Mouse (Mus musculus) ES-E14 (cell line): ENCODE data around the gene Fbxl17.

Experiments
- CHD2 ChIP-seq: IDR thresholded peaks from 2 replicates; pipeline ENCODE4 v1.6.1; 2014; ENCODE audit warnings: mild to moderate bottlenecking, low read depth, low read length, inconsistent platforms
- HCFC1 ChIP-seq: IDR thresholded peaks from 2 replicates; pipeline ENCODE4 v1.6.1; 2012; ENCODE audit warnings: low read length, inconsistent platforms, borderline replicate concordance; ENCODE audit not compliant: insufficient read depth
- MAFK ChIP-seq: IDR thresholded peaks from 2 replicates; pipeline ENCODE4 v1.6.1; 2014; ENCODE audit warnings: mild to moderate bottlenecking, low read depth, low read length, inconsistent platforms; ENCODE audit not compliant: insufficient read depth
- ZC3H11A ChIP-seq: IDR thresholded peaks from 2 replicates; pipeline ENCODE4 v1.6.1; 2012; ENCODE audit warnings: low read depth, mild to moderate bottlenecking, inconsistent platforms, low read length, borderline replicate concordance

DNA sequence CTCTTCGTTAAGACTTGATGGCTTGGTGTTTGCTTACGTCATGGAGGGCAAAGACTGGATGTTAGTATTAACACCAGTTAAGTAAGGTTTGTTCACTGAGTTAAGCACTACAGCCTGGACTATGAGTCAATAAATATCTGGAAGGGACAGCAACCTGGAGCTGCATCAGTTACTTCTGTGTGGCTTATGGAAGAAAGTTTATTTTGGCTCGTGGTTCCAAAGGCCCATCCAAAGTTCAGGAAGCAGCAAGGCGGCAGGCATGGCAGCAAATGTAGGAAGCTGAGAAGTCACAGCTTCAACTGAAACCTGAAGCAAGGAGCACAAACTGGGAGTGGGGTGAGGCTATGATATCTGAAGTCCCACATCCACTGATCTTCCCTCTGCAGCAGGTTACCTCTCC lies 108.3 kb downstream of the Fbxl17 start:
- no peak for TF ChIP-seq HCFC1
- no peak for TF ChIP-seq ZC3H11A
- TF ChIP-seq CHD2, result no peak
- TF ChIP-seq MAFK, result no peak
